Mouse (Mus musculus): ENCODE data around the gene Smdt1. TPM values are rescaled to one million over a fixed set of nuclear protein-coding genes. Genes with fewer than 3 reads are reported as not detected.

The Smdt1 gene
- total and polyA plus RNA-seq, 3 experiments: 111 to 159 TPM; not detected in 1

DNA sequence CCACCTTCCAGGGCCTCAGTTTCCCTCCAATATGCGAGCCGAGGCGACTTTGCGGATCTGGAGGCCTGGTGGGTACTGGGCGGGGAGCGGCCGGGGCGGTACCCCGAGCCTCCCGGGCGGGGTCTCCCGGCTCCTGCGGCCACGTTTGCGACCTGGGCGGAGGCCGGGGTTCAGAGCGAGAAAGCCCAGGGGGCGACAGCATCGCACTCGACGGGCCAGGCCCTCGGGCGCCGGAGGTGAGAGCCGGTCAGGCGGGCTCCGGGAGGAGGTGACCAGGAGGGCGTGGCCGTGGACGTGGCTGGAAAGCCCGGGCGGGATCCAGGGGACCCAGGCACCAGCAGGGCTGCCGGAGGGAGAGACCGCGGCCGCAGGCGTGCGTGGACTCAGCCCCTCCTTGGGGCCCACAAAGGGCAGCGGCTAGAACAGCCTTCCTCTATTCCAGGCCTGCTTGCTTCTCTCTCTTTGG, 2.3 kb downstream of the Smdt1 start (continued):
- TF ChIP-seq EP300 (IDR thresholded peaks at IDR 0.05; ENCODE audit: low read depth in 1 of 2, low read length in 2 of 2) (no peak; a peak in 1 of 4 replicates), HCFC1 (IDR thresholded peaks at IDR 0.05; ENCODE audit: low read depth, low read length) (peak; percentile 28; the same call in 1 of the 2 replicates)

DNA sequence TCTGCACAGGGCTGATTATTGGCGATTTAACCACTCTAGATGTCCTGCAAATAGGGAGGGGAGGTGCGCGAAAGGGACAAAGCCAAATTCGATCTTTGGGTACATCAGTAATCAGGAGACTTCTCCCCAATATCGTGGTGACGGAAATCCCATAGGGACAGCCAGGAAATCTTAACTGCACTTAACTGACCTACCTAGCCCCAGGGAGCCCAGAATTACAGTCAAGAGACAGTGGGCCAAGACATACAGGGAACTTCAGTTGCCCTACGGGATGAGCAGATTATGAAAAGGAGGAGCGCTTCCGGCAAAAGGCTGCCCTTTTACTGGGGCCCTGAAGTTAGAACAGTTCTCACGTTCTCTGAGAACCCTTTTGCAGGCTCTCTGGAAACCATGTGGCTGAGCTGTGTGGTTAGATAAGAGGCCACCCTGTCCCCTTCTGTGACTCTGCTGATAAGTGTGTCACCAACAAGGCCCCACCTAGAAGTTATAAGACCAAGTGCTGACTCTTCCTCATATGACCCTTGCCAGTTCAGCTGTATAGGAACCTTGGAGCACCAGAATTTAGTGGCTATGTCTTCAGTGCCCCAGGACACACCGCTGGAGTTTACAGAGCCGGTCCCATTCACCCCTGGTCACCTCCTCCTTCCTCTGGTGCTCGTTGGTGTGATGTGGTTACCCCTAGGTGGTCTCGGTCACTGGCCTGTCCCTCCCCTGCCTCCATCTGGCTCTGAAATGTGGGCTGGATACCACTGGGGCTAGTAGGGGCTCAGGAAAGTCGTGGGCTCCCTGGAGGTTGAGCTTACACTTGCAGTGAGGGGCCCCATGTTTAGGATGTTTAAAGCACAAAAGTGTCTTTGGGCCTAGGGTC, 3.1 kb downstream of the Smdt1 start:
- Histone ChIP-seq H3K4me3 (ENCODE audit: control insufficient read depth in 1 of 2, insufficient read depth in 1 of 2, low read depth in 2 of 2, low read length in 2 of 2) (peak overlapping the region; percentile 78 to 79), H3K27me3 (ENCODE audit: control insufficient read depth in 1 of 2, insufficient read depth in 2 of 2, low read length in 2 of 2) (no peaks in the 10 kb centered on the region), H3K9me3 (replicated peaks; ENCODE audit: insufficient read depth, low read length) (no peaks in the 10 kb centered on the region), H3K4me1 (ENCODE audit: control insufficient read depth in 1 of 2, insufficient read depth in 2 of 2, low read length in 2 of 2) (peaks cover 16 to 50% of the 10 kb centered on the region in 2 experiments), H3K79me2 (ENCODE audit: control insufficient read depth, insufficient read depth, low read length, poor library complexity) (peaks cover 35% of the 10 kb centered on the region), H3K27ac (ENCODE audit: control insufficient read depth, low read depth, low read length) (peak overlapping the region; percentile 99), H3K36me3 (ENCODE audit: control insufficient read depth in 1 of 2, insufficient read depth in 2 of 2, low read length in 2 of 2) (peaks cover 0 to 42% of the 10 kb centered on the region in 2 experiments; a peak in 2 of 4 replicates), H3K9ac (ENCODE audit: control insufficient read depth, low read depth, low read length, poor library complexity, severe bottlenecking) (peak overlapping the region; percentile 94)
- peak; percentile 99 for DNase-seq (ENCODE audit: low read depth, low spot score)
- TF ChIP-seq USF2 (IDR thresholded peaks at IDR 0.05; ENCODE audit: borderline replicate concordance in 1 of 2, insufficient read depth in 1 of 2, low read depth in 1 of 2, low read length in 2 of 2) (no peak), MAFK (IDR thresholded peaks at IDR 0.05; ENCODE audit: borderline replicate concordance, low read depth, low read length) (peak; percentile 88), UBTF (IDR thresholded peaks at IDR 0.05; ENCODE audit: borderline replicate concordance, insufficient read depth, low read depth, low read length) (no peak), ETS1 (IDR thresholded peaks at IDR 0.05; ENCODE audit: low read depth, low read length) (peak; percentile 100), USF1 (IDR thresholded peaks at IDR 0.05; ENCODE audit: low read depth, low read length) (peak; percentile 77), EP300 (IDR thresholded peaks at IDR 0.05; ENCODE audit: low read depth in 1 of 2, low read length in 2 of 2) (peak; percentile 99 to 100), ZC3H11A (IDR thresholded peaks at IDR 0.05; ENCODE audit: low read depth, low read length) (no peak), JUND (IDR thresholded peaks at IDR 0.05; ENCODE audit: low read depth, low read length) (peak; percentile 89), MYB (IDR thresholded peaks at IDR 0.05; ENCODE audit: low read depth, low read length) (peak; percentile 82), CHD1 (IDR thresholded peaks at IDR 0.05; ENCODE audit: low read depth, low read length) (peak; percentile 30; the same call in 1 of the 2 replicates), GABPA (IDR thresholded peaks at IDR 0.05; ENCODE audit: low read depth, low read length) (no peak), CHD2 (IDR thresholded peaks at IDR 0.05; ENCODE audit: low read length) (peak; percentile 45), HCFC1 (IDR thresholded peaks at IDR 0.05; ENCODE audit: low read depth, low read length) (peak; percentile 75), MAX (IDR thresholded peaks at IDR 0.05; ENCODE audit: low read length) (peak; percentile 92), MAZ (IDR thresholded peaks at IDR 0.05; ENCODE audit: low read depth, low read length) (peak; percentile 94), CTCF (IDR thresholded peaks at IDR 0.05 in 2 of 3, conservative IDR thresholded peaks at IDR 0.05 in 1 of 3; ENCODE audit: control insufficient read depth in 1 of 3, insufficient read depth in 1 of 3, low read depth in 2 of 3, low read length in 3 of 3, poor library complexity in 1 of 3, severe bottlenecking in 1 of 3) (no peak), NRF1 (IDR thresholded peaks at IDR 0.05; ENCODE audit: insufficient read depth, low read depth, low read length, poor library complexity, severe bottlenecking) (no peak), POLR2AphosphoS2 (IDR thresholded peaks at IDR 0.05; ENCODE audit: low read length) (peak; percentile 94), POLR2AphosphoS5 (IDR thresholded peaks at IDR 0.05; ENCODE audit: borderline replicate concordance, low read depth, low read length) (peak; percentile 30; the same call in 1 of the 2 replicates), GATA1 (IDR thresholded peaks at IDR 0.05; ENCODE audit: low read depth, low read length) (peak; percentile 100), MXI1 (IDR thresholded peaks at IDR 0.05; ENCODE audit: low read depth, low read length) (peak; percentile 89), TBP (IDR thresholded peaks at IDR 0.05; ENCODE audit: low read depth, low read length) (peak; percentile 95), BHLHE40 (IDR thresholded peaks at IDR 0.05; ENCODE audit: borderline replicate concordance, low read depth, low read length) (peak; percentile 96), SMC3 (IDR thresholded peaks at IDR 0.05; ENCODE audit: low read depth, low read length) (no peak), TCF12 (IDR thresholded peaks at IDR 0.05; ENCODE audit: low read depth, low read length) (peak; percentile 100), ZNF384 (IDR thresholded peaks at IDR 0.05; ENCODE audit: low read depth, low read length) (peak; percentile 42; the same call in 1 of the 2 replicates), POLR2A (IDR thresholded peaks at IDR 0.05; ENCODE audit: control insufficient read depth in 1 of 2, insufficient read depth in 1 of 2, low read depth in 1 of 2, low read length in 2 of 2, poor library complexity in 1 of 2) (peak in 1 of 2 experiments; percentile 89; a peak in 3 of 4 replicates), ELF1 (IDR thresholded peaks at IDR 0.05; ENCODE audit: low read depth, low read length) (peak; percentile 85), TAL1 (IDR thresholded peaks at IDR 0.05; ENCODE audit: low read length) (peak; percentile 100), ZKSCAN1 (IDR thresholded peaks at IDR 0.05; ENCODE audit: low read depth, low read length) (no peak), RCOR1 (IDR thresholded peaks at IDR 0.05; ENCODE audit: low read depth, low read length) (peak; percentile 92), SIN3A (IDR thresholded peaks at IDR 0.05; ENCODE audit: low read length) (peak; percentile 95)
